Mouse (Mus musculus) urinary bladder, postnatal 4 days (tissue): Measurements from ENCODE around the gene Plcl2.
"Not testable (repeated sequence)": the region's sequence is repeated elsewhere in the genome, so short reads cannot be mapped to it uniquely, and the experiment has no call there.

Experiments
- DNase-seq, 2 experiments: peaks; one replicate each; pipeline ENCODE4 v3.0.0; 2021 to 2022; ENCODE audit warnings: low spot score in 2 of 2

Plcl2 gene

DNA sequence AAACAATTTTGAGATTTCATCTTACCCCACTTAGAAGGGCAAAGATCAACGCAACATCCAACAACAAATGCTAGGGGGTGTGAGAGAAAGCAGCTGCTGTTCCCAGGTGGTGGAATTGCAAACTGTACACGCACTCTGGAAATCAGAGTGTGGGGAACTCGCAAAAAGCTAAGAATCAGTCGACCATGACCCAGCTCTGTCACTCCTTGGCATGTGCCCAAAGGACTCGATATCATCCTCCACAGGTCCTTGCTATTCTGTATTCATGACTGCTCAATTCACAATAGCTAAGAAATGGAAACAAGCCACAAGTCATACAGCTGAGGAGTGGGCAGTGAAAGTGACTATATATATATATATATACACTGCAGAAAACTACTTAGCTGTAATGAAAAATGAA, 162.2 kb downstream of the Plcl2 start:
- no peak for DNase-seq

DNA sequence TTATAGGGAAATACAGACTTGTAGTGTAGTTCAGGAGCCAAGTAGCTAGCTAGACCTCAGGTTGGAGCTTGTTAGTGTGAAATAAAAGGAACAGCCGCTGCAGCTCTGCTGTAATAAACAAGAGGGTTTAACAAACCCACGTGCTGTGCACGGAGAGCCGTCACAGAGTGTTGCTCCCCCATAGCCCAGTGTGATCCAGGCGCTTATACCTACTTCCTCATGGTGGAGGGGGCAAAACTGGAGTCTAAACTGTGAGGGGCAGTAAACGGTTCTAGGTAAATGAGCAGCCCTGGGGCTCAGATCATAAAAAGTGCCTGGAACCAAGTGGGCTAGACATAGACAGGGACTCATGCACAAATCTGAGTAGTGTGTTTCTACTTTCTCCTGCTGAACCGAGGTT, 165.4 kb downstream of the Plcl2 start:
- DNase-seq: no peak

DNA sequence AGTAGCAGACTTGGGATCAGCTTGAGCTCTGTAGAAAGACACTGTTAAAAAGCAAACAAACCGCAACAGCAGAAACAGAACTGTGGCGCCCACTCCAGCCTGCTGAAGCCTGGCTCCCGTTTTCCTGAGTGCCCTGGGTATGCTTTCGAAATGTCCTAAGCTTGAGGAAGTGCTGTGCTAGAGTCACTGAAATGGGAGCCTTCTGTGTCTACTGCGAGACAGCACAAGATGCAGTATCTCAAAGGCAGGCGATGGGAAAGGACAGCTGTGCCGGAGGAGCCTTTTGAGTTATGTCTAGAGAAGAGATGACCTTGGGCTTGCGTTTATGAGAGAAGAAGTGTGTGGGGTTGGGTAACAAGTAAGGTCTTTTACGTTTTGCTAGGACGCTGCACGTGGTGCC, 166.0 kb downstream of the Plcl2 start:
- DNase-seq: no peak

DNA sequence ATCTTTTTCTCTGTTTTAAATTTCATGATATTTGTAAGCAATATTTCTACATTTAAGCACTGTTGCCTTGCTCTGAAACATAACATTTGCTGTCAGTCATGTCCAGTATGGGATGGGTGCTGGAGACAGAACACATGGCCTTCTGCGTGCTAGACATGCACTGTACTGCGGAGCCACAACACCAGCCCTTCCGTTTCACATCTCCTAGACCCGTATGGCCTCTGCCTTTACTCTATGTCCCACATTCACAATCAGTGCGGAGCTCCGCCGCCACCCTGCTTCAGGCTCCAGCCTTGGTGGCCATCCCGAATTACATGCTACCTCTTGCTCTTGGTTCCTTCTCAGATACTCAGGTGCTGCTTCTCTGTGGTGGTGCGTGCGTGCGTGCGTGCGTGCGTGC, 168.1 kb downstream of the Plcl2 start:
- DNase-seq: no peak

DNA sequence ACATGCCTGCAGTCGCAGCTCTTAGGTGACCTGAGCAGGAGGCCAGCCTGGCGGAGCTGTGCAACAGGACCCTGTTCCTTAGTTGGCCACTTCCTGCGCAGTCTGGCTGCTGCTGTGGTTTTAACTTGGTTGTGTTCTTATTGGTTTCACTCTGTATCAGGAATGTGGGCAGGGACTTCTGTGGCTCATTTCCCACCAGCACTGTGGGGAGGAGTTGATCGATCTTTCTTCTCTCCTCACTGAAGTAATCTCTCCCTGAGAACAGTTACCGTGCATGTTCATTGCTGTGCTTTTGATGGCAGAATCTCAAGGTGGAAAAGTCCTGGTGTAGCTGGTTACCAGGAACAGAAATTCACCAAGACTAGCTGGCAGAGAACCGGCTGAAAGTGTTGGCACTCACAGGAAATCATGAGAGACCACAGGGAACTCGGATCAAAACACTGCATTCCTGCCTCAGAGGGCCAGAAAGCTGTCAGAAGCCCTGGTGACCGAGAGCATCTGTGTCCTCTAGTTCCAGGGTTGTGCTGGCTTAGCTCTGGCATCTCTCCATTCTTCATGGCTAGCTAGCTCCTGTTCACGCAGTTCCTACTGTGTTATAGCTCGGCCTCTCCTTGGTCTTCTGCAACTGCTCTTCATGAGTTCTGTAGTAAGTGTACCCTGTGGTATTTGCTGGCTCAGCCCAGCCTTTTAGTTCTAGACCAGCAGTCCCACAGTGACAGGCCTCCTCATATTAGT, 168.9 kb downstream of the Plcl2 start:
- peak in 1 of 2 experiments; percentile 40 for DNase-seq

- no peak for DNase-seq
Measured at GRCm38 (mm10) chr17:50678748-50679147, 169.5 kb downstream of the Plcl2 start.

- DNase-seq: no peak
Measured at GRCm38 (mm10) chr17:50679613-50680534, 170.7 kb downstream of the Plcl2 start.

DNA sequence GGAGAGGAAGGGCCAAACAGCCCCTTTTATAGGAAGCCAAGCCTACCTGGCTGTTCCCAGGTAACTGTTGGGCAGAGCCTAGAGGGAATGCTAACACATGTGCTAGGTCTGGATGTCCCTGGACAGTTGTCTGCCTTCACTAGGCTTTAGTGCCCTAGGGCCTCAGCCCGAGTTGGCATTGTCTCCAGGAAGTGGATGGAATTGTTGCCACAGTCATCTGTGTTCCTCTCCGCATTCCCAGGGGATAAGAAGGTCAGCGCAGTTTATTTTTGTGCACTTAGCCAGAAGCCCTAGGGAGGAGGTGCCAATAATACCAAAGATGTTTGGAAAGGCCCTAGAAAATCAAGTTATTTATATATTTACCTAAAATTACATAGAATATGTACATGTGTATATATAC, 173.5 kb downstream of the Plcl2 start:
- DNase-seq: no peak

GRCm38 (mm10) chr17:50684960-50685645, 175.9 kb downstream of the Plcl2 start:
- DNase-seq: no peak

DNA sequence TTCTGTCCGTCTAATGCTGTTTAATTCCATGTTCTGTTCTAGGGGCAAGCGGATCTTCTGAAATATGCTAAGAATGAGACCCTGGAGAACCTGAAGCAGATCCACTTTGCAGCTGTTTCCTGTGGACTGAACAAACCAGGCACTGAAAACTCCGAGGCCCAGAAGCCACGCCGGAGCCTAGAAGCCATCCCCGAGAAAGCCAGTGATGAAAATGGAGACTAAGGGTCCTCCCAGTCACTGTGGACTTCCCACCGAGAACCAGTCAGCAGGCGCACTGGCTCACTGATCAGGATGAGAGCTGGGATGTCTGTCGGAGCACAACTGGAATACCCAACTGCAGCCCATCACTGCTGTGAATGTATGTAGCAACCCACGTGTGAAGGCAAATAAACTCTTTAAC, 178.5 kb downstream of the Plcl2 start:
- DNase-seq: no peak

- no peak for DNase-seq
Measured at GRCm38 (mm10) chr17:50688135-50688534, 178.9 kb downstream of the Plcl2 start.

DNA sequence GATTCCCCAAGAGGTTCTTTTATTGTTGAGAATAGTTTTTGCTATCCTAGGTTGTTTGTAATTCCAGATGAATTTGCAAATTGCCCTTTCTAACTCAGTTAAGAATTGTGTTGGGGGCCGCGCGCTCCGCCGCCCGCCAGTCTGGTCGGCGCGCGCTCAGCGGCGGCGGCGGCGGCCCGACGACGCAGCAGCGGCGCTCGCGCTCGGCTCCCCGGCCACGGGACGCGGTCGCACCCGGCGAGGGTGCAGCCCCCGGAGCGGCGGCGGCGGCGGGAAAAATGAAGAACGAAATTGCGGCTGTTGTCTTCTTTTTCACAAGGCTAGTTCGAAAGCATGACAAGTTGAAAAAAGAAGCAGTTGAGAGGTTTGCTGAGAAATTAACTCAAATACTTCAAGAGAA, 189.2 kb downstream of the Plcl2 start:
- DNase-seq: not testable (repeated sequence)

- no peak for DNase-seq
Measured at GRCm38 (mm10) chr17:50710497-50711222, 201.5 kb downstream of the Plcl2 start.

GRCm38 (mm10) chr17:50717586-50717985, 208.4 kb downstream of the Plcl2 start:
- no peak for DNase-seq

- no peak for DNase-seq
Measured at GRCm38 (mm10) chr17:50724376-50724775, 215.2 kb downstream of the Plcl2 start.

DNA sequence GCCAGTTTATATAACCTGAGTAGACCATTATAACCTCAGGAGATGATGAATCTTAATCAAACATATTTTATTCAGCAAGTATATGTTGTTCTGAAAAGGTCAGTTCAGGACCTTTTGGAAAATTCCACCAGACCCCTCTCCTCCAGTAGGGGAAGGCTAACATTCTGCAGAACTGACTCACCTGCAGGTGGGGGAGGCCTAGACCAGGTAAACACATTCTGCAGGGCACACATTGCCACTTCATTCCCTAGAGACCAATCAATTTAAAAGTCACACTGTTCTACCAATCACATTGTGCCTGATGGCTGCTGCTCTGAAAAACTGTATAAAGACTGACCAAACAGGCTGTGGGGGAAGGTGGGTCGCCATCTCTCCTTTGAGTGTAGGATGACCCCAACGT, 217.1 kb downstream of the Plcl2 start:
- no peak for DNase-seq

GRCm38 (mm10) chr17:50729031-50729430, 219.8 kb downstream of the Plcl2 start:
- DNase-seq: no peak

DNA sequence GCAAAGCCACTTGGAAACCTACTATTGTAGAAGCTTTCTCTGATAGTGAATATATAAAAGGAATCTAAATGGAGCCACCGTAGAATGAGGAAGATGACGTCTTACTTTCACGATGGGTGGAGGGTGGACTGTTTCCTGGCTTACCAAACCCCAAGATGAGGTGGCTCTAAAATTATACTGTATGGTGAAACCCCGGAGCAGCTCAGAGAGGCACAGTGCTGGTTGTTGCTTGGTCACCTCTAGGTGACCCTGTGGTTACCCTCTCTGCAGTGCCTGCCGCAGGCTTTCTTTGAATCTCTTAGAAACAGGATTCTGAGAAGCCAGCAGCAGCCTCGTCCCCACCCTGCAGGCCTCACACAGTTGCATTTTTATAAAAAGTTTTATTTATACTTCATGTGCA, 220.4 kb downstream of the Plcl2 start:
- DNase-seq: no peak

- no peak for DNase-seq
Measured at GRCm38 (mm10) chr17:50730896-50731295, 221.7 kb downstream of the Plcl2 start.

GRCm38 (mm10) chr17:50731876-50732275, 222.7 kb downstream of the Plcl2 start:
- DNase-seq: no peak

- DNase-seq: no peak
Measured at GRCm38 (mm10) chr17:50733390-50733789, 224.2 kb downstream of the Plcl2 start.

- no peak for DNase-seq
Measured at GRCm38 (mm10) chr17:50734781-50735180, 225.6 kb downstream of the Plcl2 start.
